Mouse (Mus musculus) mouse trophoblast stem cell (cell line): Measurements from ENCODE around the gene Pdzd9.
"Not testable (repeated sequence)": the region's sequence is repeated elsewhere in the genome, so short reads cannot be mapped to it uniquely, and the experiment has no call there.

Experiments used
- in situ Hi-C, 2 experiments: fragments of 300-500 bp; cut with MseI, MboI; formaldehyde crosslinking; loops; 2 replicates in 1 of 2; 3 replicates in 1 of 2; pipeline ENCODE4 v1.15.1; 2025

The Pdzd9 gene

DNA sequence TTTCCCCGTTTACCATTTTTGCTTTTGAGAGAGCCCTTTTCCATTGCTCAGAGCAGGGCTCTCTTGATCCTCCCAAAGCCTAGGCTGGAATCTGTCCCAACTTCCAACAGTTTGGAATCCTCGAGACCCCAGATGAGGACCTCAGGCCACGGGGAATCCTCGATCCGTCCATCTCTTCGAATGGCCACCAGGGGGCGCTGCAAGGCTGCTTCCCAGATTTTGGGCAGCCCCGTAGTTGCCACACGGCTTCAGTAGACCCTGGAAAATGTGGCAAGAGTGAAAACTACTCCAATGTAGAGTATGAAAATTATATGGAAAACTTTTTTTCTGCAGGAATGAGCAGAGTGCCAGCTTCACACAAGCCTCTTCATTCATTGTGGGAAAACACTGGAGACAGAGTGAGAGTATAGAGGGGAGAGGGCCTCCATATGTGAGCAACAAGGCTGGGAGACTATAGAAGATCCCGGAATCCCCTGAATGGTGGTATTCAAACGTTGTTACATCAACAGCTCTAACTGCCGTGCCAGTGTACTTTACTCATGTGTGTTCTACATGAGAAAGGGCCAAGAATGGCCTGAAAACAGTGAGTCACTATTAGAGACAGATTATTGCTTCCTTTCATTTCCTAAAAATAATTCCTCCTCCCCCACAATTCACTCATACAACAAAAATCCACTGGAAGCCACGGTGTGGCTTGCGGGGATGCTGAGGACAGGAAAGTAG lies at the start of gene Pdzd9:
TSS of gene Pdzd9 (minus strand) at position 191 of the 723 bp plus-strand sequence.
- in situ Hi-C loops, result loop anchor here in 1 of 2 experiments (5.0 kb wide), 1 partner anchor 152 kb away; no protein-coding TSS in a partner anchor

DNA sequence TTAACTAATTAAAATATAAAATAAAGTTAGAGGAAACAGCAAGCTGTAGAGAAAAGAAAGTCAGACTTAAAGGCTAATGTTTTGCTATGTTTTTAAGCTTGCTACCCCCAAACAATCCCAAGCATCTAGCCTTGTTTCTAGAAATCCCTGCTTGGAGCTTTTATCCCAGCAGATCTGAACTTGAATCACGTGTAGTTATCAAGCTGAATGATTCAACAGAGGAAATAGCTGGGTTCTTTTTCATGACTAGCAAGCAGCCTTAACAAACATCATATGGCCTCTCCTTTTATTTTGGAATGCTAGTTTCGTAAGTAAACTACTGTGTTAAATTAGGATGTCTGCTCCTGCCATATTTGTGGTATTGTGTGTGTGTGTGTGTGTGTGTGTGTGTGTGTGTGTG lies 47.1 kb upstream of the Pdzd9 start:
- in situ Hi-C loops, result no loop called here

DNA sequence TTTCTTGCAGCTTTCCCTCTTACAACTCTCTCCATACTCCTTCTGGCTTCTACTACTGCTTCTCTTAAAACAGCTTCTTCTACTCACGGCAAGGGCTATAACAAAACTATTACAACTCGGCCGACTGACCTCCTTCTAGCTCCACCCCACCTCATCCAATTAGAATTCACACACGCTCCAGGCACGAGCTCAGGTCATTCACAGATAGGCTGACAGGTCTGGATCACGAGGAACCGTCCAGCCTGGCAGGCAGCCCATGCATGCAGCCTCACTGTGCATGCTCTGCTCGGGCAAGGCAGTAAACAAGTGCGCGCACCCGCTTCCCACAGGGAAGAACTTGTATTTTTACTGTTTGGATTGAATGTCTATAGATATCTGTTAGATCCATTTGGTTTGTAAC lies 43.8 kb upstream of the Pdzd9 start:
- in situ Hi-C loops, result not testable (repeated sequence)

DNA sequence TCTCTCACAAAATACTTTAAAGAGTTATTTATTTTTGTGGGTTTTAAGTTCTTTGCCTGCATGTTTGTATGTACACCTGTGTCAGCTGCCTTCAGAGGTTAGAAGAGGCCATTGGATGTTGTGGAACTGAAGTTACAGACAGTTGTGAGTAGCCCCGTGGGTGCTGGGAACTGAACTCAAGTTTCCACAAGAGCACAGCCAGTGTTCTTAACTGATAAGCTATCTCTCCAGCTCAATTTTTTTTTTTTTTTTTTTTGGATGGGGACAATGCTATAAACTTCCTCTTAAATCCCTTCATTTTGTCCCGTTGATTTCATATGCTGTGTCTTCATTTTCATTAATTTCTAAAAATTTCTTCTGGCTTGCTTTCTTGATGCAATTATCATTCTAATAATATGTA lies 43.1 kb upstream of the Pdzd9 start:
- in situ Hi-C loops, result no loop called here

DNA sequence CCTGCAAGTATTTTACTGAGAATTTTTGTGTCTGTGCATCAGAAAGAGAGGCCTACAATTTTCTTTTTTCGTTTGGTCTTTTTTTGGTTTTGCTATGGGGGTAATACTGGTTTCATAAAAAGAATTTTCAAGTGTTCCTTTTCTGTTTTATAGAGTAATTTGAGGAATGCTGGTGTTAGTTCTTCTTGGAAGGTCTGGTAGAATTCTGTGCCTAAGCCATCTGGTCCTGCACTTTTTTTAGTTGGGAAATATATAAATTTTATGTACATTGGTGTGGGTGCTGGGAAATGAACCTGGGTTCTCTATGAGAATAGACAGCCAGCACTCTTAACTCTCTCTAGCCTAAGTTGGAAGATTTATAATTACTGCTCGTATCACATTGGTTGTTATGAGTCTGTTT lies 41.9 kb upstream of the Pdzd9 start:
- in situ Hi-C loops, result no loop called here

DNA sequence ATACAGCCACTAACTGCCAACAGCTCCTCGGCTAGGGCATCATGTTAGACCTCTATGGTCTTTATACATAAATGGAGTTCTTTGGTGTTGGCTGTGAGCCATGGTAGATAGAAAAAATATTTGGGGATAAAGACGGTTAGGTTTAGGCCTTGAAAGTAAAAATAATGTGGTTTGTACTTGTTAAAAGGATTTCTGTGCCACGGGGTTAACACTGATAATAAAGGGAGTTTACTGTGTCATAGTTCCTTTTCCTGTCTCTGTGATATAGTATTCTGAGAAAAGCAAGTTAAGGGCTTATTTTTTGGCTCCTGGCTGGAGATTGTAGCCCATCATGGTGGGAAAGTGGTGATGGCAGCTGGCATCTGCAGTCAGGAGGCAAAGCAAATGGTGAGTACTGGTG lies 33.7 kb upstream of the Pdzd9 start:
- in situ Hi-C loops, result no loop called here

DNA sequence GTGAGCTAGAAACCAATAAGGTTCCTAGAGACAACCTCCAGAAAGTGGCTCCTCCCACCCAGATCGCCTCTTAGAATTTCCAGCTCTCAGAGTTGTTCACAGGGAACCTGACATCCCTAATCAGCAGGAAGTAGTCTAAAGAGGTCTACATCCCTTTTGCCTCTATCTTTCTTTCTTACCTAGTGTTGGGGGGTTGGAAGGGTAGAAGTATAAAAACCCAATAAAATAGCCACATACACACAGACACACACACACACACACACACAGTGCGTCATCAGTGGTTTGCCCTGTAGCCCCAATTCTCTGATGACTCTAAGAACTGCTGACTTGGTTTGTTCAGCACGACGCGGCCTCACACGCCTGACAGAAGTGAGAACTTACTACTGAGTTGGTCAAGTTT lies 29.4 kb upstream of the Pdzd9 start:
- in situ Hi-C loops, result no loop called here

DNA sequence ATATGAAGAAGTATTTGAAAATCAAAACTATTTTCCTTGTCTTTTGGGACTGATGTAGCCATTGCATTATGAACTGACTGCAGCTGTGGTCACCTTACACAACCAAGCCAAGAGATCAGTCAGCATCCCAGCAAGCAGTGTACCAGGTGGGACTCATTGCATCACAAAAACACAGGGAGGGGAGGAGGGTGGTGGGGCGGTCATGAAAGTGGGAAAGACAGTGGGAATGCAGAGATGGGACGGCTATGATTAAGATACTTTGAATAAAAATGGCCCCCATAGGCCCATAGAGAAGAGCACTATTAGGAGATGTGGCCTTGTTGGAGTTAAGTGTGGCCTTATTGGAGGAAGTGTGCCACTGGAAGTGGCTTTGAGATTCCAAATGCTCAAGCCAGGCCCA lies 26.2 kb upstream of the Pdzd9 start:
- in situ Hi-C loops, result no loop called here

DNA sequence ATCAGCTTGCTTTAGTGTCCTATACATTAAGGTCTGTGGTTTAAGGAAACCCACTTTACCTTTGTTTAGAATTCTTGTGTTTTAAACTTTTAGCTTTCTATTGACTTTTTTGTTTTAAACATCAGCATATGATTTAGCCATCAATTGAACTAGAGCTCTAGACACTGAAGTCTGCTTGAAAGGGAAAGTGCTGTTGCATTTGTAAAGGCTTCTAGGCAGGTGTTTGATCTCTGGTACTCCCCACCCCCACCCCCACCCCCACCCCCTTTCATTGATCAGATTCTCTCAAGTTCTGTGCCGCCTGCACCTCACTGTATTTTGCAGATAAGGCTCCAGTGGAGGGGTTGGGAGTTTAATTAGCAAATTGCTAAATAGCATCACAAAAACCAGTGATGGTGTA lies 25.5 kb upstream of the Pdzd9 start:
- in situ Hi-C loops, result no loop called here

DNA sequence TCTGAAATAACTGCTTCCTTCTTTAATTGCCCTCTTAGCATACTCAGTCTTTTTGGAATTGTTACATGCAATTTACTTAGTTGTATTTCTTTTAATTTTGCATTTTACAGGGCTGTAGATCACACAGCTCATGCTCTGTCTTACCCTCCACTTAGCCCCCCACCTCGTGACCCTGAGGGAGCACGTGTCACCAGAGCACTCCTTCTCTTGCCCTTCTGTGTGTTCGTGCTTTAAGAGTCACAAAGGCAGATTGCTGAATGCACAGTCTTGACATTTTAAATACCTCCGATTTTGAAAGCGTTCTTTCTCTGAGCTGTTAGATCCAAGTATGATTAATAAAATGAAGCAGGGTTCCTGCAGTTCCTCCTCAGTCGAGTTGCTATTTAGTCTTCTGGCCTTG lies 25.1 kb upstream of the Pdzd9 start:
- in situ Hi-C loops, result no loop called here

DNA sequence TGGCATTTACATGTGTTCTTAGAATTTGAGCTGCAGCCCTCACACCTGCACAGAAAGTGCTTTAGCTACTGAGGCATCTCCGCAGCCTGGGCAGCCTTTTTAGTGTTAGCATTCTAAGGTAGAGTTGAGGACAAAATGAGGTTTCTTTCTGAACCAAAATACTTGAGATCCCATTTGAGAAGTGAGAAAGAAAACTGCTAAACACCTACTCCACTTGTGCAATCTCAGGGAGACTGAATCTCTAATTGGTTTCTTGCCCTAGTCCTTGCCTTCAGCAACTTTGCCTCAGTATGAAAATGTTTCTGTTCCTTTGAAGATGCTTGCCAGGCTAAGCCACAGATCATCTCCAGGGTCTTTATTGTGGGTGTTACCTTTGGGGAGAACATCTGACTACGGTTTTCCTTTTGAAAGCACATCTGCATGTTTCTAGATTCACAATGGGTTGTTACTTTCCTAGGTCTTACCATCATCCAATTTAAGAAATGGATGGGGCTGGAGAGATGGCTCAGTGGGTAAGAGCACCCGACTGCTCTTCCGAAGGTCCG lies 23.8 kb upstream of the Pdzd9 start:
- in situ Hi-C loops, result no loop called here

DNA sequence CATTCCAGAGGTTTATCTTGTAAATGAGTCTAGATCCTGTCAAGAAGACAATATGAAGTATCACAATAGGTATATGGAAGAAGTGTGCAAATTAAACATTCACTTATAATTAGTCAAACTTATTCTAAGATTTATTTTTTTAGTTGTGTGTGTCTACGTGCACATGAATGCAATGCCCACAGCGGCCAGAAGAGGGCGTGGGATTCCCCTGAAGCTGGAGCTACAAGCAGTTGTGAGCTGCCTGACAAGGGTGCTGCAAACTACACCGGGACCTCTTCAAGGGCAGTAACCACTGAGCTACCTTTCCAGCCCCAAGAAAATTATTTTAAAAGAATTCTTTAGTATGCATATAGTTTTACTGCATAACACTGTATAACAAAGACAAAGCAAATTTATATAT lies 20.5 kb upstream of the Pdzd9 start:
- in situ Hi-C loops, result no loop called here

DNA sequence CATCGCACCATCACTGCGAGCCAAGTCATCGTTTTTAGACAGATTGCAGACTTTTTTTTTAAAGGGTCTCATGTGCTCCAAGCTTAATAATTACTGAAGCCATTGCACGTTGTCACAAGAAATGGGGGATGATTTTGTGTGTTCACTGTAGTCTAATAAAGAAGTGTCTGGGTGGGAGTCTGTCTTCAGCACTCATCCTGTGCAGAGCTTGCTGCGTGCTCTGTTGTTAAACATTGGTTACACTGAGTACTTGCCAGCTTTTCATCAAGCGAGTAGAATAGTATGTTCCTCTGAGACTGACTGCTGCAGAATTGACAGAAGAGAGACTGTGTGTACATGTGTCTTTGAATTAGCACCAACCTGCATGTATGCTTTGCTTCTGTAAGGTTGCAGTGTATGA lies 15.1 kb upstream of the Pdzd9 start:
- in situ Hi-C loops, result no loop called here

DNA sequence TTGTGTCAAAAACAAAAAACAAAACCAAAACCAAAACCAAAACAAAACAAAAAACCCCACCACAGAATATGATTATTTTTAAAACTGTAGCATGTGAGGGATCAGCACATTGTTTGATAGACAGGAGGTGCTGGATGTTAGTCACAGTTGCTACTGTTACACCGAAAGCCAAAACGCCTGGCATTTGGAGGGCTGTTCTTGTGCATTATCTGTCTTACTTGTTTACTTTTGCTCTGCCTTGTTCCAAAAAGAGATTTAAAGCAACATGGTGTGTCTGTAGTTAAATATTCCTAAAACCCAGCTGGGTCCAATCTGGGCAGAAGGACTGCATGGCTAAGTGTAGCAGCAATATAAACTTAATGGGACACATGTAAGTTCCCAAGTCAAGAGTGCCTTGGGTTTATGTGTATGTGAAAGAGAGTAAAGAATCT lies 14.6 kb upstream of the Pdzd9 start:
- in situ Hi-C loops, result no loop called here

DNA sequence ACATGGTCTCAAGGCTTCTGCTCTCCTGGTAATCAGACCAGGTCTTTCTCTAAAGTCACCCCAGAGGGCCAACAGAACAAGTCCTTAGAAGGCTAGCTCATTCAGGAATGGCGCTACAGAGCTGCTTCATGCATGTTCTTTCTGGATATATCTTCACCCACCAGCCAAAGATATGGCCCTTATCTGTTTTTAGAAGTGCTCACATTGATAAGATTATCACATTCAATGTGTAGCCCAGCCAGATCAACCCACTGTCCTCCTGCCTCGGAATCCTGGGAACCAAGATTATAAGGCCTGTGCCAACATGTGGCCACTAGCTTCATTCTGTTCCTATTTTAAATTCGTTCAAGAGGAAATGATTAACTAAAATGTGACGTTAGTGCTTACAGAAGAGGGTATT lies 11.9 kb upstream of the Pdzd9 start:
- in situ Hi-C loops, result no loop called here

DNA sequence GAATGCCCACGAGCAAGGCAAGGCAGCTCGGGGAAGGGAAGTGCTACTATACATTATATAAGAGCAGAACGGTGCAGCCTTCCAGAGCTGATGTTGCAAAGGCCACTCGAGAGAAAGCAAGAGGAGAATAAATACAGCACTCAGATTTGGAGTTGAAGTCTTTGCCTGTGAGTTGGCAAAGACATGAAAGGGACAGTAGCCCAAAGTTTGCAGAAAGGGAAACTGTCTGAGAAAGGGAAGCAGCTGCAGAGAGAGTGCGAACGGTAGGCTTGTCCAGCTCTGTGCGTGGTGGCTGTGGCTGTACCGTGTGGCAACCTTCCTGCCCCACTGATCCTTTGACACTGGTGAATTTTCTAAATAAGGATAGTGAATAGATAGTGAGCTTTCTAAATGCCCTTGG lies 8.9 kb upstream of the Pdzd9 start:
- in situ Hi-C loops, result no loop called here

DNA sequence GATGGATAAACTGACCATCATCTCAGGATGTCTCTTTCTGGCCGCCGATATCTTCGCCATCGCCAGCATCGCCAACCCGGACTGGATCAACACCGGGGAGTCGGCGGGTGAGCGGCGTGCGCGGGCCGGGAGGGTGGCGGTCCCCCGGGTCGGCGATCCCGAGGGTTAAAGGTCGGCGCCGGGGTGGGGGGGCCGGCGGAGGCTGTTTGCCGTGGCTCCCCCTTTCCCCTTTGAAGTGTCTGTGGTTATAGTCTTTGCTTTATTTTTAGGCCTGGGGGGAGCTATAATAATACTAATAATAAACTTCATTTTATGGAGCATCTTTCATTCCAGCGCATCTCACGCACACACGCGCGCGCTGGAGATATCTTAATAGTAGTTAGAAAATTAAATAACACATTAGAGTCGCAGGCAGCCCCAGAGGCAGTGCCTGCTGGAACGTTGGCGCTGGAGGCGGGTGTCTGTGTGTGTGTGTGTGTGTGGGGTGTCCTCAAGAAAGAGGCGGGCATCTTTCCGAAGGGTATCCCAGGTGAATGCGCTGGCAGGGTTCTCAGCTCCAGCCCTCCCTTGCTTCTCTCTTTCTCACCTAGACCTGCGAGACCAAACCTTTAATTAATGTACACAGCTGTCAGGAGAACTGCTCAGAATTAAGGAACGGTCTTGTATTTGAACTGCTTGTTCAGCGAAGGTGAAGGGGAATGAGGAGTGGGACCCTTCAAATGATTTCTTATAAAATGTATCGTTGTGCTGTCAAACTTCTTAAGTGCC lies 7.8 kb upstream of the Pdzd9 start:
- in situ Hi-C loops, result no loop called here

DNA sequence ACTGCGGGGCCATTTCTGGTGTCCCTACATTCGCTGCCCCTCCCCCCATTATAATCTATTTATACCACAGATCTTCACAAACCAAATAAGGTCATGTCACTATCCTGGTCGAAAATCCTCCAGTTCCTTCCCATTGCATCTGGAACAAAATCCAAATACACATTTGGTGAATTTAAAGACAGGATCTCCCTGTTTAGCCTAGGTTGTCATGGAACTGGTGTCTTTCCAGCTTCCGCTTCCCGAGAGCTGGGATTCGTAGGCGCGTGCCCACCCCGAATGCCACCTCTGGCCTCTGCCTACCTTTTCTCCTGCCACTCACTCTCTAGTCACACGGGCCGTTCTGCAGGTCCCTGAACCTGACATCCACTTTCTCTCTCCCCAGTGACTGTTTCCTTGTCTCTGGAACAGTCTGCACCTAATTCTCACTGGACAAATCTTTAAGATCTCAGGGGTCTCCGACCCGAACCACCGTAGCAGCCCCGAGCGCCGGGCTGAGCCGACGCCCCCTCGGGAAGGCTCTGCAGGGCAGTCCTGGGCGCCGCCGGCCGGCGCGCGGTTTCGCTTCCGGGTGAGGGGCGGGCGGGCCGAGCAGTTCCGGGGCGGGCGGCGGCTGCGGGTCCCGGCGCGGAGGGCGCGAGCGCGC lies 7.0 kb upstream of the Pdzd9 start, which contains the start of gene Mosmo:
TSS of gene Mosmo (plus strand) at position 618 of the 643 bp plus-strand sequence.
- in situ Hi-C loops, result no loop called here

DNA sequence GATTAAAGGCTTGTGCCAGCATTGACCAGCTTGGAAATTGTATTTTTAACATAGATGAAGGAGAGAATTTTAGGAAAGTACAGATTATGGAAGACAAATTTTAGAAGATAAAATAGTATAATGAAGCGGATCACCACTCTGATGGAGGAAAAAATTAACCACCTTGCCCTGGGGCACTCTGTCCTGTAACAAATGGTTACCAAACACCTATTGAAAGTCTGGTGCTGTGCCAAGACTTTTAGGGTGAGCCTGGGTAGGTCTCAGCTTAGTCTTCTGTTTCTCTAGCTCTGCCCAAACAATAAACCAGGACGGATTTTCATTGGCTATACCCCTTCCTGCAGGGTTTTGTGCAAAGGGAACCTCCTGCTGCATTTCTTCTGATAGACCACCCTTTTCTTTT lies 1.1 kb upstream of the Pdzd9 start:
- in situ Hi-C loops, result loop anchor here in 1 of 2 experiments (5.0 kb wide), 1 partner anchor 151 kb away; no protein-coding TSS in a partner anchor

DNA sequence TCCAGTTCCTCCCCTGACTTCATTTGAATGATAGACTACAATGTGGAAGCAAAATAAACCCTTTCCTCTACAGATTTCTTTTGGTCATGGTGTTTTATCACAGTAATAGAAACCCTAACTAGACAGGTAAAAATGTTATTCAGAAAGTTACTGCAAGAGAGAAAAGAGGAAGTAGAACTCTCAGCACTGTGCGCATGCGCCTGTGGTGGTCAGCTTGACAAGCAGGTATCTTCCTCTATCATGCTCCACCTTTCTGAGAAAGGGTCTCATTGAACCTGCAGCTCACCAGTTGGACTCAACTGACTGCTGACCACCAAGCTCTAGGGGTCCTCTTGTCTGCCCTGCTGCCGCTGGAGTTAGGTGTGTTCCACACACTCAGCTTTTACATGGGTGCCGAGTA lies 8.1 kb downstream of the Pdzd9 start:
- in situ Hi-C loops, result no loop called here

DNA sequence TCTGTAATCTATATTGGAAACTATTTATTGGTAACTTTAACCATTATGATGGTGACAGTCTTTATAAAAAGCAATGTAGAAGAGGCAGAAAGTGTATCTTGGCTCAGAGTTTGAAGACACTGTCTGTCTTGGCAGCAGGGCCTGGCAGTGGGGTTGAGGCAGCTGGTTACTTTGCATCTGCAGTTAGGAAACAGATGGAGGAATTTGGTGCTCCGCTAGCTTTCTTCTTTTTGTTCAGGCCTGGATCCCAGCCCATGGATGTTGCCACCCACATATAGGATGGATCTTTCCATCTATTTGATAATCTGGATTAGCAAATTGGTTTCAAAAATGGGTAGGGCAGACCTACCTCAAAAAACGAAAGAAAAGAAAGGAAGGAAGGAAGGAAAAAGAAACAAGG lies 22.3 kb downstream of the Pdzd9 start:
- in situ Hi-C loops, result loop anchor here in 1 of 2 experiments (25.0 kb wide), 1 partner anchor 536 kb away; the partner anchor contains the start of gene Tmem159

DNA sequence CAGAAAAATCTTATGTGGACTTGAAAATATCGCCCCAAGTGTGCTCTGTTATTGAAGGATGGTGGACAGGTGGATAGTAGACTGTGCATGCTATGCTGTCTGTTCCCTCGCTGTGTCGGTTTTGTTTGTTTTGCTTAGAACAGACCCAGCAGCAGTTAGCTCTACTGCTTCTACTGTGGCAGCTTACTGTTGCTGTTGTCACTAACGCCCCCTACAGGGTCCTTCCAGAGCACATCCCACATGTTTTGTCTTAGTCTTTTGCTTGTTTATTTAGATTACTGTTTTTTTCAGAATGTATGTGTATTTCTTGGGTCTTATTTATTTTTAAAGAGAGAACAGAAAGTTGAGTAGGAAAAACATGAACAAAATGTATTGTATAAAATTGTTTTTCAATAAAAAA lies 26.9 kb downstream of the Pdzd9 start:
- in situ Hi-C loops, result loop anchor here in 1 of 2 experiments (25.0 kb wide), 1 partner anchor 531 kb away; the partner anchor contains the start of gene Tmem159
